Mouse (Mus musculus) MEL (cell line): ENCODE data around the gene Hist1h1e. TPM values are rescaled to one million over a fixed set of nuclear protein-coding genes. Genes with fewer than 3 reads are reported as not detected.

Experiments used
- DNase-seq: peaks from one replicate; pipeline ENCODE4 v3.0.0; 2011; ENCODE audit warnings: low read depth, low spot score
- H3K27ac ChIP-seq: 2 replicates; pipeline ENCODE4 v1.5.1; 2012; ENCODE audit warnings: low read depth, mild to moderate bottlenecking, control low read depth, low read length, moderate library complexity; ENCODE audit not compliant: control insufficient read depth
- H3K27me3 ChIP-seq, 2 experiments: fragments of 150-350 bp in 1 of 2; sonication (generic) in 1 of 2; 2 replicates each; pipeline ENCODE4 v1.6.1; 2012; ENCODE audit warnings: low read length in 2 of 2, mild to moderate bottlenecking in 2 of 2, improper control_type of control experiment in 1 of 2, moderate library complexity in 1 of 2; ENCODE audit not compliant: insufficient read depth in 2 of 2, control insufficient read depth in 1 of 2
- H3K36me3 ChIP-seq, 2 experiments: 2 replicates each; pipeline ENCODE4 v1.6.1; 2012 to 2014; ENCODE audit warnings: low read length in 2 of 2, improper control_type of control experiment in 1 of 2, inconsistent platforms in 1 of 2, mild to moderate bottlenecking in 1 of 2; ENCODE audit not compliant: insufficient read depth in 2 of 2, control insufficient read depth in 1 of 2
- H3K4me1 ChIP-seq, 2 experiments: fragments of 150-350 bp in 1 of 2; sonication (generic) in 1 of 2; 2 replicates each; pipeline ENCODE4 v1.6.1; 2012; ENCODE audit warnings: low read length in 2 of 2, improper control_type of control experiment in 1 of 2, mild to moderate bottlenecking in 1 of 2; ENCODE audit not compliant: insufficient read depth in 2 of 2, control insufficient read depth in 1 of 2
- H3K4me3 ChIP-seq, 2 experiments: fragments of 150-350 bp in 1 of 2; sonication (generic) in 1 of 2; 2 replicates each; pipeline ENCODE4 v1.5.1; 2012; ENCODE audit warnings: low read depth in 2 of 2, low read length in 2 of 2, mild to moderate bottlenecking in 2 of 2, moderate library complexity in 2 of 2, control low read depth in 1 of 2, improper control_type of control experiment in 1 of 2; ENCODE audit not compliant: control insufficient read depth in 1 of 2, insufficient read depth in 1 of 2
- H3K79me2 ChIP-seq: 2 replicates; pipeline ENCODE4 v1.6.1; 2012; ENCODE audit warnings: mild to moderate bottlenecking, low read length, moderate library complexity; ENCODE audit not compliant: control insufficient read depth, poor library complexity, insufficient read depth
- H3K9ac ChIP-seq: 2 replicates; pipeline ENCODE4 v1.6.1; 2012; ENCODE audit warnings: low read depth, mild to moderate bottlenecking, control low read depth, low read length, moderate library complexity; ENCODE audit not compliant: control insufficient read depth, poor library complexity, severe bottlenecking
- H3K9me3 ChIP-seq: fragments of 150-350 bp; sonication (generic); replicated peaks from 2 replicates; pipeline ENCODE4 v1.6.1; 2012; ENCODE audit warnings: mild to moderate bottlenecking, low read length, improper control_type of control experiment, moderate library complexity; ENCODE audit not compliant: insufficient read depth
- BHLHE40 ChIP-seq: IDR thresholded peaks from 2 replicates; pipeline ENCODE4 v1.6.1; 2012; ENCODE audit warnings: low read depth, mild to moderate bottlenecking, inconsistent platforms, low read length, improper control_type of control experiment, borderline replicate concordance
- CHD1 ChIP-seq: IDR thresholded peaks from 2 replicates; pipeline ENCODE4 v1.6.1; 2012; ENCODE audit warnings: low read depth, mild to moderate bottlenecking, inconsistent platforms, low read length, improper control_type of control experiment
- CHD2 ChIP-seq: IDR thresholded peaks from 2 replicates; pipeline ENCODE4 v1.6.1; 2011; ENCODE audit warnings: low read length, improper control_type of control experiment
- CTCF ChIP-seq, 3 experiments: IDR thresholded peaks in 2 of 3; conservative IDR thresholded peaks in 1 of 3; 2 replicates each; pipeline ENCODE4 v1.5.1; 2011 to 2012; ENCODE audit warnings: low read length in 3 of 3, low read depth in 2 of 3, mild to moderate bottlenecking in 2 of 3, improper control_type of control experiment in 1 of 3, inconsistent platforms in 1 of 3, mixed read lengths in 1 of 3, moderate library complexity in 1 of 3; ENCODE audit not compliant: control insufficient read depth in 1 of 3, insufficient read depth in 1 of 3, poor library complexity in 1 of 3, severe bottlenecking in 1 of 3
- E2F4 ChIP-seq: IDR thresholded peaks from 2 replicates; pipeline ENCODE4 v1.6.1; 2011; ENCODE audit warnings: low read depth, low read length, improper control_type of control experiment, borderline replicate concordance
- ELF1 ChIP-seq: IDR thresholded peaks from 2 replicates; pipeline ENCODE4 v1.6.1; 2014; ENCODE audit warnings: low read depth, mild to moderate bottlenecking, inconsistent platforms, low read length, improper control_type of control experiment, moderate library complexity
- EP300 ChIP-seq, 2 experiments: IDR thresholded peaks; 2 replicates each; pipeline ENCODE4 v1.6.1; 2011; ENCODE audit warnings: improper control_type of control experiment in 2 of 2, low read length in 2 of 2, low read depth in 1 of 2, mild to moderate bottlenecking in 1 of 2
- ETS1 ChIP-seq: IDR thresholded peaks from 2 replicates; pipeline ENCODE4 v1.6.1; 2012; ENCODE audit warnings: low read depth, mild to moderate bottlenecking, inconsistent platforms, low read length, improper control_type of control experiment, moderate library complexity
- GABPA ChIP-seq: IDR thresholded peaks from 2 replicates; pipeline ENCODE4 v1.6.1; 2012; ENCODE audit warnings: low read depth, mild to moderate bottlenecking, inconsistent platforms, low read length, improper control_type of control experiment, moderate library complexity
- GATA1 ChIP-seq: IDR thresholded peaks from 2 replicates; pipeline ENCODE4 v1.6.1; 2011; ENCODE audit warnings: low read depth, low read length, improper control_type of control experiment
- HCFC1 ChIP-seq: IDR thresholded peaks from 2 replicates; pipeline ENCODE4 v1.6.1; 2012; ENCODE audit warnings: low read depth, mild to moderate bottlenecking, inconsistent platforms, low read length, improper control_type of control experiment, moderate library complexity
- JUND ChIP-seq: IDR thresholded peaks from 2 replicates; pipeline ENCODE4 v1.6.1; 2011; ENCODE audit warnings: low read depth, mild to moderate bottlenecking, improper control_type of control experiment, low read length
- KAT2A ChIP-seq: conservative IDR thresholded peaks from 2 replicates; pipeline ENCODE4 v1.6.1; 2012; ENCODE audit warnings: low read depth, low read length, improper control_type of control experiment, inconsistent platforms
- MAFK ChIP-seq: IDR thresholded peaks from 2 replicates; pipeline ENCODE4 v1.6.1; 2011; ENCODE audit warnings: low read depth, mild to moderate bottlenecking, low read length, improper control_type of control experiment, borderline replicate concordance
- MAX ChIP-seq: IDR thresholded peaks from 2 replicates; pipeline ENCODE4 v1.6.1; 2011; ENCODE audit warnings: low read length, improper control_type of control experiment
- MAZ ChIP-seq: IDR thresholded peaks from 2 replicates; pipeline ENCODE4 v1.6.1; 2012; ENCODE audit warnings: low read depth, mild to moderate bottlenecking, inconsistent platforms, low read length, improper control_type of control experiment
- MEF2A ChIP-seq: IDR thresholded peaks from 2 replicates; pipeline ENCODE4 v1.6.1; 2014; ENCODE audit warnings: low read depth, mild to moderate bottlenecking, inconsistent platforms, low read length, improper control_type of control experiment; ENCODE audit not compliant: poor library complexity, insufficient replicate concordance, severe bottlenecking; ENCODE audit errors: extremely low read depth
- MXI1 ChIP-seq: IDR thresholded peaks from 2 replicates; pipeline ENCODE4 v1.6.1; 2011; ENCODE audit warnings: mild to moderate bottlenecking, low read depth, low read length, improper control_type of control experiment
- MYB ChIP-seq: IDR thresholded peaks from 2 replicates; pipeline ENCODE4 v1.6.1; 2011; ENCODE audit warnings: mild to moderate bottlenecking, low read depth, low read length, improper control_type of control experiment
- MYC ChIP-seq: IDR thresholded peaks from 2 replicates; pipeline ENCODE4 v1.6.1; 2011; ENCODE audit warnings: low read depth, mild to moderate bottlenecking, low read length, improper control_type of control experiment, moderate library complexity
- NELFE ChIP-seq: IDR thresholded peaks from 2 replicates; pipeline ENCODE4 v1.6.1; 2011; ENCODE audit warnings: low read depth, low read length, improper control_type of control experiment
- NRF1 ChIP-seq: IDR thresholded peaks from 2 replicates; pipeline ENCODE4 v1.6.1; 2014; ENCODE audit warnings: low read depth, mild to moderate bottlenecking, inconsistent platforms, low read length, improper control_type of control experiment, moderate library complexity; ENCODE audit not compliant: poor library complexity, insufficient read depth, severe bottlenecking
- POLR2A ChIP-seq, 2 experiments: IDR thresholded peaks; 2 replicates each; pipeline ENCODE4 v1.6.1; 2011 to 2012; ENCODE audit warnings: low read length in 2 of 2, mild to moderate bottlenecking in 2 of 2, control low read depth in 1 of 2, improper control_type of control experiment in 1 of 2, low read depth in 1 of 2, moderate library complexity in 1 of 2; ENCODE audit not compliant: control insufficient read depth in 1 of 2, insufficient read depth in 1 of 2, poor library complexity in 1 of 2
- POLR2AphosphoS2 ChIP-seq: IDR thresholded peaks from 2 replicates; pipeline ENCODE4 v1.6.1; 2011; ENCODE audit warnings: low read length, improper control_type of control experiment
- POLR2AphosphoS5 ChIP-seq: IDR thresholded peaks from 2 replicates; pipeline ENCODE4 v1.6.1; 2012; ENCODE audit warnings: low read depth, borderline replicate concordance, mild to moderate bottlenecking, inconsistent platforms, low read length, moderate library complexity, mixed read lengths
- RAD21 ChIP-seq: IDR thresholded peaks from 2 replicates; pipeline ENCODE4 v1.6.1; 2011; ENCODE audit warnings: mild to moderate bottlenecking, low read depth, low read length, improper control_type of control experiment
- RCOR1 ChIP-seq: IDR thresholded peaks from 2 replicates; pipeline ENCODE4 v1.6.1; 2012; ENCODE audit warnings: low read depth, mild to moderate bottlenecking, inconsistent platforms, low read length, improper control_type of control experiment
- SIN3A ChIP-seq: IDR thresholded peaks from 2 replicates; pipeline ENCODE4 v1.6.1; 2012; ENCODE audit warnings: low read length, improper control_type of control experiment, inconsistent platforms
- SMC3 ChIP-seq: IDR thresholded peaks from 2 replicates; pipeline ENCODE4 v1.6.1; 2011; ENCODE audit warnings: low read depth, low read length, improper control_type of control experiment
- TAL1 ChIP-seq: IDR thresholded peaks from 2 replicates; pipeline ENCODE4 v1.6.1; 2012; ENCODE audit warnings: mild to moderate bottlenecking, inconsistent platforms, low read length, moderate library complexity, mixed read lengths
- TCF12 ChIP-seq: IDR thresholded peaks from 2 replicates; pipeline ENCODE4 v1.6.1; 2014; ENCODE audit warnings: low read depth, mild to moderate bottlenecking, inconsistent platforms, low read length, improper control_type of control experiment, moderate library complexity
- UBTF ChIP-seq: IDR thresholded peaks from 2 replicates; pipeline ENCODE4 v1.6.1; 2012; ENCODE audit warnings: low read depth, mild to moderate bottlenecking, inconsistent platforms, low read length, improper control_type of control experiment, moderate library complexity, borderline replicate concordance; ENCODE audit not compliant: insufficient read depth
- USF1 ChIP-seq: IDR thresholded peaks from 2 replicates; pipeline ENCODE4 v1.6.1; 2014; ENCODE audit warnings: low read depth, mild to moderate bottlenecking, inconsistent platforms, low read length, improper control_type of control experiment, moderate library complexity
- USF2 ChIP-seq, 2 experiments: IDR thresholded peaks; 2 replicates each; pipeline ENCODE4 v1.6.1; 2011 to 2012; ENCODE audit warnings: improper control_type of control experiment in 2 of 2, low read length in 2 of 2, borderline replicate concordance in 1 of 2, inconsistent platforms in 1 of 2, low read depth in 1 of 2, mild to moderate bottlenecking in 1 of 2; ENCODE audit not compliant: insufficient read depth in 1 of 2
- ZC3H11A ChIP-seq: IDR thresholded peaks from 2 replicates; pipeline ENCODE4 v1.6.1; 2012; ENCODE audit warnings: low read depth, mild to moderate bottlenecking, inconsistent platforms, low read length, improper control_type of control experiment
- ZKSCAN1 ChIP-seq: IDR thresholded peaks from 2 replicates; pipeline ENCODE4 v1.6.1; 2012; ENCODE audit warnings: low read depth, mild to moderate bottlenecking, inconsistent platforms, low read length, improper control_type of control experiment, moderate library complexity
- ZMIZ1 ChIP-seq: IDR thresholded peaks from 2 replicates; pipeline ENCODE4 v1.6.1; 2012; ENCODE audit warnings: low read depth, mild to moderate bottlenecking, inconsistent platforms, low read length, improper control_type of control experiment, moderate library complexity
- ZNF384 ChIP-seq: IDR thresholded peaks from 2 replicates; pipeline ENCODE4 v1.6.1; 2012; ENCODE audit warnings: low read depth, mild to moderate bottlenecking, inconsistent platforms, low read length, improper control_type of control experiment
- polyA plus RNA-seq, 2 experiments: library from polyadenylated mRNA; stranded (reverse) in 1 of 2; unstranded in 1 of 2; fragments of >175 nt in 1 of 2; fragments of >200 nt in 1 of 2; gene quantifications; 2 replicates each; pipeline versions ENCODE4 v1.2.1 to v1.2.4; 2012; ENCODE audit warnings: low replicate concordance in 2 of 2, low read depth in 1 of 2; ENCODE audit not compliant: insufficient read length in 2 of 2, insufficient read depth in 1 of 2, missing spikeins in 1 of 2
- total RNA-seq: library from RNA; depleted of rRNA; stranded (reverse); fragments of 300-350 nt; gene quantifications from 2 replicates; pipeline ENCODE4 v1.2.3, GENCODE M21; 2012

Gene Hist1h1e
- total and polyA plus RNA-seq, 3 experiments: 1.6 to 268 TPM; not detected in 1

DNA sequence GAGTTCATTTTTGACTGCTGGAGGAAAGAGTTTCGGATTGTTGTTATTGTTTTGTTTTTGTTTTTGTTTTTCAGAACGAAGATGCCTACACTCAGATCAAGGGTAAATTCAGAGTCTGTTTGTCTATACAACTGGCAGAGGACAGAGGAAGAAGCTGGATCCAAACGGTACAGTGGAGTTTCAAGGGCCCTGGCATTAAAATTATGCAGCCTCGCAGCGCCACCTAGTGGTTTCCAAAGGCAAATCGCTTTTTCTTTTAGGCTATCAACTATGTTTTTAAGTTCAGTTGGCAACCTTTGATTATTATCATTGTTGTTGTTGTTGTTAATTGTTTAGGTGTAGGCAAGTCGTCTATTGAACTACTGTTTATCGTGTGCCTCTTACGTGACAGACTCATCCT lies 24.4 kb downstream of the Hist1h1e start:
- H3K27me3 ChIP-seq: no peaks in the 10 kb centered on the region
- H3K4me3 ChIP-seq: 0 out of 4 replicates have a peak overlapping the region, but pooled peaks of 1 of the 2 experiments have one; percentile 19
- no peaks in the 10 kb centered on the region for H3K79me2 ChIP-seq
- peaks cover 15 to 26% of the 10 kb centered on the region in 2 experiments for H3K4me1 ChIP-seq
- peak; percentile 89 for DNase-seq
- H3K9me3 ChIP-seq: no peaks in the 10 kb centered on the region
- H3K36me3 ChIP-seq: peaks cover 0 to 28% of the 10 kb centered on the region in 2 experiments; a peak in 2 of 4 replicates
- peak overlapping the region; percentile 34; the same call in 1 of the 2 replicates for H3K9ac ChIP-seq
- H3K27ac ChIP-seq: no peak overlapping the region
- TF ChIP-seq POLR2AphosphoS2: no peak
- peak; percentile 98 for TF ChIP-seq RAD21
- TF ChIP-seq BHLHE40: peak; percentile 9; the same call in 1 of the 2 replicates
- no peak for TF ChIP-seq USF1
- peak; percentile 75 to 88 (median 77) for TF ChIP-seq CTCF (IDR thresholded peaks at IDR 0.05 in 2 of 3, conservative IDR thresholded peaks at IDR 0.05 in 1 of 3; ENCODE audit: control insufficient read depth in 1 of 3, insufficient read depth in 1 of 3, low read depth in 2 of 3, low read length in 3 of 3, poor library complexity in 1 of 3, severe bottlenecking in 1 of 3)
- peak; percentile 85 for TF ChIP-seq ZC3H11A
- 0 out of 2 replicates have a peak, but pooled peaks have one; percentile 24 for TF ChIP-seq ELF1
- peak; percentile 70 for TF ChIP-seq SIN3A
- peak; percentile 76 for TF ChIP-seq SMC3
- TF ChIP-seq NELFE: no peak
- no peak for TF ChIP-seq TAL1
- no peak for TF ChIP-seq TCF12
- no peak for TF ChIP-seq CHD1
- no peak for TF ChIP-seq ZMIZ1
- TF ChIP-seq GABPA: no peak
- TF ChIP-seq RCOR1: no peak
- no peak for TF ChIP-seq ZKSCAN1
- TF ChIP-seq MAZ: no peak
- TF ChIP-seq MEF2A: no peak
- no peak for TF ChIP-seq EP300 (IDR thresholded peaks at IDR 0.05; ENCODE audit: low read depth in 1 of 2, low read length in 2 of 2)
- TF ChIP-seq HCFC1: no peak
- TF ChIP-seq POLR2AphosphoS5: no peak
- TF ChIP-seq MAFK: no peak
- TF ChIP-seq MXI1: no peak
- TF ChIP-seq MYC: no peak
- no peak for TF ChIP-seq UBTF
- no peak for TF ChIP-seq USF2 (IDR thresholded peaks at IDR 0.05; ENCODE audit: borderline replicate concordance in 1 of 2, insufficient read depth in 1 of 2, low read depth in 1 of 2, low read length in 2 of 2)
- TF ChIP-seq KAT2A: no peak
- TF ChIP-seq JUND: no peak
- TF ChIP-seq ETS1: no peak
- TF ChIP-seq MAX: no peak
- TF ChIP-seq MYB: no peak
- TF ChIP-seq GATA1: peak; percentile 27; the same call in 1 of the 2 replicates
- TF ChIP-seq CHD2: no peak
- 0 out of 2 replicates have a peak, but pooled peaks have one; percentile 18 for TF ChIP-seq ZNF384
- no peak for TF ChIP-seq POLR2A (IDR thresholded peaks at IDR 0.05; ENCODE audit: control insufficient read depth in 1 of 2, insufficient read depth in 1 of 2, low read depth in 1 of 2, low read length in 2 of 2, poor library complexity in 1 of 2)
- TF ChIP-seq E2F4: no peak
- TF ChIP-seq NRF1: no peak
